Mouse (Mus musculus) liver, embryonic 12.5 days (tissue): Measurements from ENCODE around the gene Klhl3. TPM values are rescaled to one million over a fixed set of nuclear protein-coding genes. Genes with fewer than 3 reads are reported as not detected.

Experiments used
- ATAC-seq: fragments of 200-750 bp; cut with Nextera tagmentation; 2 replicates; pipeline ENCODE4 v1.8.0; 2017; ENCODE audit warnings: moderate number of reproducible peaks, mild to moderate bottlenecking, moderate library complexity
- H3K27ac ChIP-seq: fragments of 300-500 bp; sonication (generic); 2 replicates; pipeline ENCODE4 v1.5.1; 2016; ENCODE audit warnings: mild to moderate bottlenecking
- H3K27me3 ChIP-seq: fragments of 300-500 bp; sonication (generic); replicated peaks from 2 replicates; pipeline ENCODE4 v1.6.1; 2016; ENCODE audit warnings: mild to moderate bottlenecking, moderate library complexity
- H3K36me3 ChIP-seq: fragments of 300-500 bp; sonication (generic); 2 replicates; pipeline ENCODE4 v1.6.1; 2016; ENCODE audit warnings: mild to moderate bottlenecking, moderate library complexity
- H3K4me1 ChIP-seq: fragments of 300-500 bp; sonication (generic); 2 replicates; pipeline ENCODE4 v1.6.1; 2016
- H3K4me2 ChIP-seq: fragments of 300-500 bp; sonication (generic); 2 replicates; pipeline ENCODE4 v1.6.1; 2016; ENCODE audit warnings: mild to moderate bottlenecking, moderate library complexity
- H3K4me3 ChIP-seq: fragments of 300-500 bp; sonication (generic); 2 replicates; pipeline ENCODE4 v1.5.1; 2016; ENCODE audit warnings: mild to moderate bottlenecking, moderate library complexity
- H3K9ac ChIP-seq: fragments of 300-500 bp; sonication (generic); 2 replicates; pipeline ENCODE4 v1.6.1; 2016; ENCODE audit warnings: mild to moderate bottlenecking, moderate library complexity
- H3K9me3 ChIP-seq: fragments of 300-500 bp; sonication (generic); replicated peaks from 2 replicates; pipeline ENCODE4 v1.6.1; 2016; ENCODE audit warnings: mild to moderate bottlenecking, moderate library complexity
- WGBS: fragments of 180-500 bp; shearing (Covaris S2); methylation state at CpG from one replicate; pipeline ENCODE4 v1.1.7; 2016; ENCODE audit not compliant: insufficient replicate concordance; 5-methylcytosine and 5-hydroxymethylcytosine counted together
- microRNA counts: library from miRNA; unstranded; fragments of <30 nt; microRNA quantifications from one replicate; lab custom pipeline; 2017
- microRNA-seq: library from miRNA; unstranded; fragments of <30 nt; microRNA quantifications from one replicate; pipeline ENCODE4, GENCODE M21; 2017
- polyA plus RNA-seq: library from polyadenylated mRNA; unstranded; fragments of >200 nt; fragmentation: Nextera tagmentation; extraction: Ambion mirVana; gene quantifications from 2 replicates; pipeline ENCODE4 v1.2.1, GENCODE M21; 2016

Gene Klhl3
- polyA plus RNA-seq, 1 experiment from 2014 or later, result 1.3 TPM

DNA sequence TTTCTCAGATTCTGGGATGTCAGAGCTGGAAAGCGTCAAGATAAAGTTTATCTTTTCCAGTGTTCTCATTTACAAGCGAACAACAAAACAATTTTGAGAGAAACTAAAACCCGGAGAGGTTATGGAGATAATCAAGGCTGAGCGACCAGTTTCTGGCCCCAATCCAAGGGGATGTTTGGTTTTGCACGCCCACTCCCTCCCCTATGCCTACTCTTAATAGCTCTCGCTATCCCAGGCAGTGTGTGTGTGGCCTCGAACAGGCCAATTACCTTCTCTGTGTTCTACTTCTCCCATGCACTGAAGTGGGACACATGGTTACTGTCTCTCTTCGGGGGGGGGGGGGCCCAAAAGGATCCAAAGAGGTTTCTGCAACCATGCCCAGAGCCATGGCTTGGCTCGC is 132.7 kb downstream of the Klhl3 start:
- Histone ChIP-seq H3K27me3 (no peaks in the 10 kb centered on the region), H3K4me3 (no peak overlapping the region), H3K27ac (no peak overlapping the region), H3K4me2 (no peak overlapping the region), H3K9me3 (0 out of 2 replicates have a peak, but pooled peaks cover 3% of the 10 kb centered on the region), H3K4me1 (peaks cover 16% of the 10 kb centered on the region; the same call in 1 of the 2 replicates), H3K9ac (no peak overlapping the region), H3K36me3 (no peaks in the 10 kb centered on the region)
- no peak for ATAC-seq
- WGBS, result 50% methylated on average over 9 of the region's 9 CpGs

GRCm38 (mm10) chr13:57980071-57980470 is 133.3 kb downstream of the Klhl3 start:
- no peak overlapping the region for H3K9ac ChIP-seq
- no peak for ATAC-seq
- 0 out of 2 replicates have a peak, but pooled peaks cover 3% of the 10 kb centered on the region for H3K9me3 ChIP-seq
- no peak overlapping the region for H3K27ac ChIP-seq
- no peak overlapping the region for H3K4me2 ChIP-seq
- 45% methylated on average over 2 of the region's 2 CpGs for WGBS
- peaks cover 16% of the 10 kb centered on the region; the same call in 1 of the 2 replicates for H3K4me1 ChIP-seq
- H3K4me3 ChIP-seq, result no peak overlapping the region
- H3K27me3 ChIP-seq, result no peaks in the 10 kb centered on the region
- no peaks in the 10 kb centered on the region for H3K36me3 ChIP-seq

DNA sequence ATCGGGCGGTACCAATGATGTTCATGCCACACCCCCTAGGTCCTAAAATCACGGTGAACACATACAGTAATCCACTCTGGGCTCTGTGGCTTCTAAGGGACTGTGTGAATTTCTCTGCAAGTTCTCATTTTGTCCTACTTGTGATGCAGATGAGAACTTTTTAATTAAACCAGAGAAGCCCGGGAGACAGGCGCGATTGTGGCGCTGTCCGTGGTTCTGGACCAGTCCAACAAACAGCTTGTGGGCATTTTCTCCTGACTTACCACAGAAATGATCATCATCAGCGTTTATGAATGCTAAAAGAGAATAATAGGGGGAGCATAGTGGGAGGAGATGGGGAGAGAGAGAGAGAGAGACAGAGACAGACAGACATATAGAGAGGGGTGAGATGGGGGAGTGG is 134.5 kb downstream of the Klhl3 start:
- Histone ChIP-seq H3K9ac (no peak overlapping the region), H3K27me3 (no peaks in the 10 kb centered on the region), H3K9me3 (0 out of 2 replicates have a peak, but pooled peaks cover 3% of the 10 kb centered on the region), H3K36me3 (no peaks in the 10 kb centered on the region), H3K4me3 (no peak overlapping the region), H3K4me1 (0 out of 2 replicates have a peak, but pooled peaks cover 8% of the 10 kb centered on the region), H3K4me2 (no peak overlapping the region), H3K27ac (no peak overlapping the region)
- WGBS, result 27% methylated on average over 9 of the region's 9 CpGs
- no peak for ATAC-seq

GRCm38 (mm10) chr13:57977721-57978120 is 135.7 kb downstream of the Klhl3 start:
- no peak for ATAC-seq
- Histone ChIP-seq H3K27me3 (no peaks in the 10 kb centered on the region), H3K36me3 (no peaks in the 10 kb centered on the region), H3K27ac (no peak overlapping the region), H3K4me3 (no peak overlapping the region), H3K4me1 (no peaks in the 10 kb centered on the region), H3K9ac (no peak overlapping the region), H3K9me3 (0 out of 2 replicates have a peak, but pooled peaks cover 3% of the 10 kb centered on the region), H3K4me2 (no peak overlapping the region)
- WGBS, result 65% methylated on average over 6 of the region's 6 CpGs

DNA sequence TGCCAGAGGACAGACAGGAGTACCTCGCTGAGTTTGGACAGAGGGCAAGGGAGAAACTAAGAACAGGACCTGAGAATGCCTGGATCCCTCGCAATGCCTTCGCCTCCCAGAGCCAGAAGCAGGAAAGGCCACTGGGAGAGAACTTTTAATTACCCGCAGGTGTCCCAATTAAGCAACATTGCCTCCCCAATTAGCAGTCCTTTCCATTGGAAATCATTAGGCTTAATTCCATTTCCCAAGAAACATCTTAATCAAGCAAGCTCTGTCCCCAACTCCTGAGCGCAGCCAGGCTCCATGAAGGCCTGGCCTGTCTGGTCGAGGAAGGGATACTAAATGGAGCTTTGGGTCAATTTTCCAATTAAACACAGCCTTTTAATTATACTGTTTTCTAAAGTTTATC is 147.7 kb downstream of the Klhl3 start:
- Histone ChIP-seq H3K4me1 (no peaks in the 10 kb centered on the region), H3K27me3 (no peaks in the 10 kb centered on the region), H3K4me3 (no peak overlapping the region), H3K27ac (no peak overlapping the region), H3K36me3 (no peaks in the 10 kb centered on the region), H3K9ac (no peak overlapping the region), H3K4me2 (no peak overlapping the region), H3K9me3 (no peaks in the 10 kb centered on the region)
- WGBS, result 66% methylated on average over 6 of the region's 6 CpGs
- ATAC-seq, result no peak

DNA sequence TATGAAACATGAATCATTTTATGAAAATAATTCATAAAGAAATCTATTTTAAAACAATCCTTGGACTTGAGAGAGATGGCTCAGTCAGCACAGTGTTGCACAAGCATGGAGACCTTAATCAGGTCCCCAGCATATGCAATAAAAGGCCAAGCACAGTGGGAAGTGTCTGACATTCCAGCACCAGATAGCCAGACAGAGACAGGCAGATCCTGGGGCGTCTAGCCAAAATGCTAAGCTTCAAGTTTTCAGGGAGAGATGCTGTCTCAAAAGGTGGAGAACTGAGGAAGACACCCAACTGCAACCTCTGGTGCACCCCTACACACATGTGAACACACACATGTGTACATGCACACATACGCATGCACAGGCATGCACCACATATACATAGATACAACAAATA is 153.1 kb downstream of the Klhl3 start:
- Histone ChIP-seq H3K4me3 (no peak overlapping the region), H3K36me3 (no peaks in the 10 kb centered on the region), H3K9ac (no peak overlapping the region), H3K27ac (no peak overlapping the region), H3K9me3 (no peaks in the 10 kb centered on the region), H3K4me1 (no peaks in the 10 kb centered on the region), H3K27me3 (no peaks in the 10 kb centered on the region), H3K4me2 (no peak overlapping the region)
- no peak for ATAC-seq
- WGBS, result 44% methylated on average over 2 of the region's 2 CpGs

GRCm38 (mm10) chr13:57959806-57960205 is 153.6 kb downstream of the Klhl3 start:
- Histone ChIP-seq H3K27ac (no peak overlapping the region), H3K4me2 (no peak overlapping the region), H3K9me3 (no peaks in the 10 kb centered on the region), H3K9ac (no peak overlapping the region), H3K4me1 (no peaks in the 10 kb centered on the region), H3K4me3 (no peak overlapping the region), H3K27me3 (no peaks in the 10 kb centered on the region), H3K36me3 (no peaks in the 10 kb centered on the region)
- 59% methylated on average over 5 of the region's 5 CpGs for WGBS
- no peak for ATAC-seq

MicroRNA genes within 50 kb of the gene (microRNA counts, 519-probe panel; counts per million panel counts)
- 582 counts per million, percentile 70 among the panel's probes with 10 or more counts for microRNA mmu-miR-874 (lab: Ali Mortazavi, UCI)

Small RNAs within 50 kb of the gene (microRNA-seq; reads per million reads assigned to microRNA genes)
- gene Mir874, result 305 reads per million, percentile 61 among the genes with 10 or more reads in this experiment

Other genes with a start within 250 kb of the Klhl3 start
- 0.27 and 0.43 TPM in 2 replicates for gene Spock1, start 205.3 kb downstream of the Klhl3 start, polyA plus RNA-seq
- 12.6 and 13.7 TPM in 2 replicates for gene Hnrnpa0, start 15.0 kb upstream of the Klhl3 start, polyA plus RNA-seq
- gene Idnk, start 44.1 kb upstream of the Klhl3 start, polyA plus RNA-seq, result 24.6 and 25.8 TPM in 2 replicates
- gene Ubqln1, start 102.1 kb upstream of the Klhl3 start, polyA plus RNA-seq, result 83.3 and 83.6 TPM in 2 replicates
- 9.0 and 9.1 TPM in 2 replicates for gene Gkap1, start 162.1 kb upstream of the Klhl3 start, polyA plus RNA-seq
- gene Kif27, start 245.5 kb upstream of the Klhl3 start, polyA plus RNA-seq, result 0.06 and 0.14 TPM in 2 replicates